Mouse (Mus musculus) embryo, embryonic 11.5 days (tissue): ENCODE results near the gene Car12.

Experiments
- DNase-seq: peaks from one replicate; pipeline ENCODE4 v3.0.0-alpha.2; 2012; ENCODE audit warnings: low read depth, low spot score

Car12 gene

DNA sequence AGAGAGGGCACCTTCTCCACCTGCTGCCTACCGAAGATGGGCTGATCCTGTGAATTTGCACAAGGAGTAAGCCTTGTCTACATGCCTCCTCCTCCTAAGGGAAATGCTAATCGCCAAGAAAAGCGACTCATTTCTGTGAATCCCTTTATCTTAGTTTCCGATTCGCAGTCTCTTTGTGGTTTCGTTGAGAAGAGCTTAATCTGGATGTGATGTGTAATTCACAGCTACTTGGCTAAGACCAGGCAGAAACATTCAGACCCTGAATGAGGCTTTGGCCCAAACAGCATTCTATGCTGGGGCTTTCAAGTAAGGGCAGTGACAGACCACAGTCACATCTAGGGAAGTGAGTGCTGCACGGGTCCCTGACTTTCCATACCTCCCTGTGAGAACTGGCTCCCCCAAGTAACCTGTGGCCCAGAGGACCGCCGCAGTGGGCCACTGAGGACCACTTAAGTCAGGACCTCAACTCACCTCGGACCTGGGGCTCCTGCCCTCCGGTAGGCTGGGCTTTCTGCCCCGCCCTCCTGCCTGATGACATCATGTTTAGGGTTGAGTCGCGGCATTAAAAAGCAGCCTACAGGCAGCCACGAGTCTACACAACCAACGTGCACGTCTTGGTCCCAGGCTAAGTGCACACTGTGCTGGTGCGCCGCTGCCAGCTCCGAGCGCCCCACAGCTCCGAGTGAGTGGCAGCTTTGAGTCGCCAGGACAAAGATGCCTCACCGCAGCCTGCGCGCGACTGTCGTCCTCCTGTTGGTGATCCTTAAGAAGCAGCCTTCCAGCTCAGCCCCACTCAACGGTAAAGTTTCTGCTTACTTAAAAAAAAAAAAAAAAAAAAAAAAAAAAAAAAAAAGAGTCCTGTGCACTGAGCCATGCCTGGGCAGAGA is at the start of gene Car12:
Gene Car12 (plus strand): TSS at position 552 of the 887 bp plus-strand sequence.
- DNase-seq = peak; percentile 47

- no peak for DNase-seq
These were observed 49.7 kb upstream of the Car12 start for GRCm38 (mm10) chr9:66663764-66664163.

DNA sequence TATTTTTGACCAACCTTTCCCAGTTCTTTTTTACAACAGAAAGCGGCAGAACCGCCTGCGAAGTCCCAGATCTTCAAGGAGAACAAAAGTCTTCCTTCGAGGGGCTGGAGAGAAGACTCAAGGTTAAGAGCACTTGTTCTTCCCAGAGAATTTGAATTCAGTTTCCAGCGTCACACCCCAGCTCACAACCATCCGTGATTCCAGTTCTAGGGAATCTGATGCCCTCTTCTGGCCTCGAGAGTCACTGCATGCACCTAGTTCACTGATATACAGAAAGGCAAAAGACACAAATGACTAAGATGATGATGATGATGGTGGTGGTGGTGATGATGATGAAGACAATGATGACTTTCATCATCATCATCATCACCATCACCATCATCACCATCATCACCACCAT is 48.9 kb upstream of the Car12 start:
- DNase-seq = no peak

GRCm38 (mm10) chr9:66666153-66666552 is 47.3 kb upstream of the Car12 start:
- no peak for DNase-seq

DNA sequence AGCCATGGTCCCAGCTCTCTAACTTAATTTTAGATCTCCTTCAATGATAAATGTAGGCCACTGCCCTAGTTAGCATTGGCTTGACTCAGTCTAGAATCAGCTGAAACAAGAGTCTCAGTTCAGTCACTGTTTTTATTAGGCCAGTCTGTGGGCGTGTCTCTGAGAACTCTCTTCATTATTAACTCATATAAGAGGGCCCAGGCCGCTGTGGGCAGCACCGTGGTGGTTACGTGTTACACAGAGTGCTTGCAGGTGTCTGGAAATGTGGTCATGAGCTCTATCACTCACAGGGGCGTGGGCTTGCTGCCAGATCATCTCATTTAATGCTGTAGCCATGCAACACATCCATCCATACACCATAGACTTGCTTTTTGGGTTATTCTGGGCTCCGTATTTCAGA is 46.4 kb upstream of the Car12 start:
- DNase-seq = no peak

- DNase-seq = no peak
These were observed 45.6 kb upstream of the Car12 start for GRCm38 (mm10) chr9:66667868-66668267.

DNA sequence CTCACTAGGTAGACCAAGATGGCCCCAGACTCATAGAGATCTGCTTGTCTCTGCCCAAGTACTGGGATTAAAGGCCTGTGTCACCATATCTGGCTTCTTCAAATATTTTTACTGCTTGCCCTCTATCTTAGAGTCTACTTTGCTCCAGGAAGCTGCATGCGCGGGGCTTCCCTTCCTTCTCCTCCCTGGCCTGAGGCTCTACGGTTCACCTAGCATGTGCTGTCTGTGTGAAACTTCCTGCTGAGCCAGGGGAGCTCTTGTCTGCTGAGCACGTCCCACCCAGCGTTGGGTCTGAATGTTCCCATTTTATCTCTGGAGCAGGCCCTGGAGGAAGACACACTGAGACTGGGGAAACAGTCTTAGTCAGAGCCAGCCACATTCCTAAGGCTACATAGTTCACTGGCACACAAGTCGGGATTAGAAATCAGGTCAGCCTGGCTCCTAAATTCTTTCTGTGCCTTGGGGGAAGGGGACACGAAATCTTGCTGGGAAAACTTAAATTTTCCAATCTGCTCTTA is 43.9 kb upstream of the Car12 start:
- no peak for DNase-seq

- no peak for DNase-seq
These were observed 39.7 kb upstream of the Car12 start for GRCm38 (mm10) chr9:66673771-66674170.

DNA sequence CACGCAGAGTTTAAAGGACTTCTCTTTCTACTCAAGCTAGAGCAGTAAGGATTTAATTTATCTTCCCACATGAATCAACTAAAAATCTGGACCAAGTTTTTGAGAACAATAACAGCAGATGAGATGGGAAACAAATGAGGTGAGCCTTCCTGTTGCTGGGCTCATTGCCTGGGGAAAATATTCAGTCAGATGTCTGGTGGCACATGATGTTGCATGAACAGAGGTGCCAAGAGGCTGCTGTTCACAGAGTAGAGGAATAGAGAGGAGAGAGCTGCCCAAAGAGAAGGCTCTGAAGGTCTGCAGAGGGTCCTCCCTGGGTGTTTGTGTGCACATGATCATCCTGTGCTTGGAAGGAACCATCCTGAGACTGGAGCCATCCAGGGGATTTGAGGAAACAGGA is 37.9 kb upstream of the Car12 start:
- no peak for DNase-seq

DNA sequence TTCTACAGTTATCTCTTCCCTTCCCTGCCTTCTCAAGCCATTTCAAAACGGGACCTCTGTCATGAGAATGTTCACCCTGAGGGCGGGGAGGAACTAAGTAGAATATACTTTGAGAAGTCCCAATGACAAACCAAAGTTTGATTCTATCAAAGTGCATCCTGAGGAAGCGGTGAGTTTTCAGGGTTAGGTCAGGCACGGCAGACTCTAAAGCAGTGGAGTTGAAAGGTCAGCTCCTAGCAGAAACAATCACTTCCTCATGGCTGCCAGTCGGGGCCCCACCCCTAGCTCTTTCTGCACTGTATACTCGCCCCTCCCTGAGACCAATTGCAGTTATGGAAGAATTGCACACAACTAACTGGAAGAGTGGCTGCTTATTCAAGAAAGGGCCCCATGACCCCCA is 33.4 kb upstream of the Car12 start:
- DNase-seq = no peak

GRCm38 (mm10) chr9:66682822-66683221 is 30.7 kb upstream of the Car12 start:
- DNase-seq = no peak

DNA sequence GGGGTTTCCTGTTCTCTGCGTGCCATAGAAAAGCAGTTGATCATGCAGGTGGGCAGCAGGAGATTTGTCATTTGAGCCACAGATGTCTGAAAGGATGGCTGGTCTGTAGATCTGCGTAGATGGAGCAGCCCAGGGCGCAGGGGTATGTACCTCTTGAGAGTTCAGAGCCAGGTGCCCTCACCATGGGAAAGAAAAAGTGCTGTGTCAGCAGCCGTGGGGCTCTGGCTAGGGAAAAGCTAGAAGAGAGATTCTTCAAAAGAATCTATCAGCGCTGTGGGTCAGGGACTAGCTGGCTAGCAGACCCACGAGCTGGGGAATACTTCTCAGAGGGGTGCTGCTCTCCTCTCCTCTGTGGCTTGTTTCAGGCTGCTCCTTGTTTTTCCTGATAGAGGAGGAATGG is 27.8 kb upstream of the Car12 start:
- no peak for DNase-seq

GRCm38 (mm10) chr9:66687713-66688112 is 25.8 kb upstream of the Car12 start:
- DNase-seq = no peak

GRCm38 (mm10) chr9:66691683-66692305 is 21.7 kb upstream of the Car12 start:
- no peak for DNase-seq

DNA sequence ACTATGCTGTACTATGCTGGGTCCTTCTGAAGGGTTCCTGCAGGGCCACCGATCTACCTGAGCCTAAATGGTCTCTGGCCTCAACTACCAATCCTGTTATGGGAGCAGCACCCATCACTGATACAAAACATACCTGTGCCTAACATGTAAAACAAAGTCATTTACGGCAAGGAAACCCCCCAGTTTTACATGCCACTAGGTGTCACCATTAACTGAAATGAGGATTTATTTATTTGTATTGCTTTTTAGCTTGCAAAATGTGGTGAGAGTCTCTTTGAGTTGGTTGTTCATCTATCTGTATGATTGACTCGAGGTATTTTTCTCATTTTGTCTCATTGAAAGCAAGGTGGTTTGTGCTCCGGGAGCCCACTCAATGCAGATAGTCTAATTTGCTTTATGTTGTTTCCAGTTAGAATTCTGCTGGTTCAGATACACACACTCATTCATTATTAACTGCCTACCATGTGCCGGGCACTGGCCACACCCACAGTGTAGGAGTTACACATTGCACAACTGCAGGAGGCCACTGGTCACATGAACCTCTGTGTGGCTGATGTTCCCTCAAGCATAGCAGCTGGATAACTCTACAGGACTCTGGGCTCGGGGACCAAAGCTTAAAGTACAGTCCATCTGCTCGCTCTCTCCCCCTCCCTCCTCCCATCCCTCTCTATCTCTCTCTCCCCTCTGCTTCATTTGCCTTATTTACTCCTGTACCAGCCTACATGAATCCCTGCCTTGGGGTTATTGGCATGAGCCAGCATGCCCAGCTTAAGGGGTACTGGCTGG is 15.9 kb upstream of the Car12 start:
- no peak for DNase-seq

DNA sequence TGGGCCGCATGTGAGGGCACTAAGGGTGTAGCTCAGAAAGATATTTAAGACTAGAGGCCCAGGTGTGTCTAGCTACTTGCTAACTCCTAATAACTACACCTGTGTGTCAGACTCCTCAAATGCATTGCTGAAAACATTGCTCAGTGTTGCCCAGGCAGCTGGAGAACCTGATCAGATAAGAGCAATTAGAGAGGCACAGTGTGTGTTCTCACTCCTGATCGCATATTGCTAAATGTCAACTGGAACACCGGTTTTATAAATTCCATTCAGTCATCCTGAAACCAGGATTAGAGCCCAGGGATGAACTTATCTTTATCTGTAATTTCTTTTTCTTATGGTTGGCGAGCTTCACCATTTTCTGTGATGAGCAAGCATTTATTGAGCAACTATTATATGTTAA is 13.7 kb upstream of the Car12 start:
- DNase-seq = no peak

- DNase-seq = no peak
These were observed 10.5 kb upstream of the Car12 start for GRCm38 (mm10) chr9:66703002-66703401.

GRCm38 (mm10) chr9:66705354-66705753 is 8.1 kb upstream of the Car12 start:
- DNase-seq = no peak

GRCm38 (mm10) chr9:66705766-66706165 is 7.7 kb upstream of the Car12 start:
- DNase-seq = peak; percentile 63

- no peak for DNase-seq
These were observed 5.3 kb upstream of the Car12 start for GRCm38 (mm10) chr9:66708054-66708772.

- DNase-seq = no peak
These were observed 4.5 kb upstream of the Car12 start for GRCm38 (mm10) chr9:66708816-66709555.
